Mouse (Mus musculus) left cerebral cortex, postnatal 10 days (tissue): Measurements from ENCODE around the gene Musk. TPM values are rescaled to one million over a fixed set of nuclear protein-coding genes. Genes with fewer than 3 reads are reported as not detected.

Experiments used
- DNase-seq, 2 experiments: peaks; one replicate each; pipeline ENCODE4 v3.0.0; 2021 to 2022; ENCODE audit warnings: low spot score in 2 of 2, mixed read lengths in 1 of 2; ENCODE audit errors: extremely low spot score in 1 of 2
- intact Hi-C: fragments of 180-260 bp; cut with DNase I; formaldehyde crosslinking; loops from one replicate; pipeline ENCODE4 v1.15.1; 2025
- total RNA-seq, 2 experiments: library from RNA; stranded (reverse); gene quantifications; 2 replicates each; pipeline ENCODE4 v1.2.3; 2021

Gene Musk
- total RNA-seq, 2 experiments from 2014 or later, result 1.5 to 1.8 TPM

DNA sequence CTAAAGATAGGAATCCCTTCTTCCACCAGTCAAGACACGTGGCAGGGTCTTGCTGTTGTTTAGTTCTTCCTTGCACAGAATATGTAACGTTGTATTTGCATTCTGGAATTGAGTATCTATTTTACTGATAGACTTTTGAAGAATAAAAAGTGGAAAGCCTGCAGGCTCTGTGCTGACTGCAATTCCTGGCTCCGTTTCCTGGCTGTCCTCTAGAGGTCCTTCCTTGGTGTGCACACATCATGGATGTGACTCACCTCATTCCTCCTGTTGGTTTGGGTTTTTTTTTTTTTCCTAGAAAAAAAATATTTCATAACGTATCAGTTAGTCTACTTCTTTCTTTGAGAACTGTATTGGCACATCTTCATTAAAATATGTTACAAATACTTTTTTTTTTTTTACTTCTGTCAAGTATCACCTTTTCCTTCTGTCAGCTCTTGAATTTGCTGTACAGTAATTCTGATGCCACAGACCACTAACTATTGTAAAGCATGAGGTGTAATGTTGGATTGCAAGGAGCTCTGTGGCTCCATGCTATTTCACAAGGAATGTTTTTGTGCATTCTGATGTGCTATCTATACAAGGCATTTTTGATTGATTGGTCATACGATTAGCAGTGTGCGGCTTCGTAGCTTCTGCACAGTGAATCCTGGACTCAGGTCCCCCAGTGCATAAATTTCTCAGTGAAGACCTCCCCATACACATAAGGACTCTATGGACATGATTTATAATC lies 88.5 kb downstream of the Musk start:
- peak in 1 of 2 experiments; percentile 43 for DNase-seq
- intact Hi-C loops, result no loop called here

DNA sequence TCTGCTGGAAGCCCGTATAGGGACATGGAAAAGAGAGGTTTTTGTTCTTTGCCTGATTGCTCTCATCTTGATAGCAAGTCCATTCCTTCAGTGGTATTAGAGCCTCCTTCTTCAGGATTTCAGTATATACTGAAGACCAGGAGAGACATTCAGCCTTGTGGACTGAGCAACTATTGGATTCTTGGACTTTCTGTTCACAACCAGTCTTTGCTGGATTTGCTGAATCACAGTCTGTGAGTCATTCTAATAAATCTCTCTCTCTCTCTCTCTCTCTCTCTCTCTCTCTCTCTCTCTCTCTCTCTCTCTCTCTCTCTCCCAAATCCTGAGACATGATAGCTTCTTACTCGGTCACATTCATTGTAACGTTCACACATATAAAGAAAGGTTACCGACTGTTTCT lies 93.4 kb downstream of the Musk start:
- intact Hi-C loops, result no loop called here

DNA sequence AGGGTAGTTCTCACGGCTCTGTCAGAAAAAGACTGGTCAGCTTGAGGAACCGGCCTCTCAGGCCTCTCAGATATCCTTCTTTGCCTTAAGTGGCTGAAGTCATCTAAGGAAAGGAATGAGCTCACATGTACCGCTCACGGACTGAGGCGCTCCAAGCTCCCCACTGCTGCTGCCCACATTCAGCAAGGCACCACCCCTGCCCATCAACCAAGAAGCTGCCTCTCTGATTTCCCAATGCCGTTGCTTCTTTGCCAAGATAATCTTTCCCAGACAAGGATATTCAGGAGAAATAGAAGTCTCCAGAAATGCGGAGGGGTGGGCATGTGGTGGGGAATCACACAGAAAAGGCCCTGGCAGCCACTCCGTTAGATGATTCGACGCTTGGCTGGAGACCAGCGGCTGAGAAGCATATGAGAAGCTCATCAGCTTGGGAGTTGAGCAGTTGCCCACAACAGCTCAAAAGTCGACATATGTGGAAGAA lies 115.1 kb downstream of the Musk start:
- DNase-seq, result peak; percentile 77 to 86
- intact Hi-C loops, result no loop called here

More for the DNA sequence above, 93.4 kb downstream of the Musk start:
- DNase-seq, result no peak

DNA sequence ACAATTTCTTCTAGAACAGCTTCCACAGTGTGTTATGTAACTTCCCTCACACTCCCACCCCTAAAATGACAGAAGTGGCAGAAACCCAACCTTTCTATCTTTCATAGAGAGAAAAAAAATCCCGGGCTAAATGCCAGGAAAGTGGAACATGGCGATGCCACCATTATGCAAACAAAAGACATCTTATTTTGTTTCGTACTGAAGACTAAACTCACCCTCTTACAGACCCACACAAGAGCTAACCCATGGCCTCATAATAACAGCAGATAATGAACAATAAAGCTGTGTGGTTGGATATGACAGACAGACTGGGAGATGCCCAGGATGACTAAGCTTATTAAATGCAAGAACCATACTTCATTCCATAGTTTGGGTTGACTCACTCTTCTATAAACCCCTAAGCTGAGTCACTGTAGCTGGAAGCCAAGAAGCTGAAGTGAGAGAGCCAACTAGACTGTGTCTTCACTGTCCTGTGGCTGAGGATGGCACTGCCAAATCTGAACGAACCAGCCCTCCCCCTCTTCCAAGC lies 116.3 kb downstream of the Musk start:
- no peak for DNase-seq
- intact Hi-C loops, result no loop called here

DNA sequence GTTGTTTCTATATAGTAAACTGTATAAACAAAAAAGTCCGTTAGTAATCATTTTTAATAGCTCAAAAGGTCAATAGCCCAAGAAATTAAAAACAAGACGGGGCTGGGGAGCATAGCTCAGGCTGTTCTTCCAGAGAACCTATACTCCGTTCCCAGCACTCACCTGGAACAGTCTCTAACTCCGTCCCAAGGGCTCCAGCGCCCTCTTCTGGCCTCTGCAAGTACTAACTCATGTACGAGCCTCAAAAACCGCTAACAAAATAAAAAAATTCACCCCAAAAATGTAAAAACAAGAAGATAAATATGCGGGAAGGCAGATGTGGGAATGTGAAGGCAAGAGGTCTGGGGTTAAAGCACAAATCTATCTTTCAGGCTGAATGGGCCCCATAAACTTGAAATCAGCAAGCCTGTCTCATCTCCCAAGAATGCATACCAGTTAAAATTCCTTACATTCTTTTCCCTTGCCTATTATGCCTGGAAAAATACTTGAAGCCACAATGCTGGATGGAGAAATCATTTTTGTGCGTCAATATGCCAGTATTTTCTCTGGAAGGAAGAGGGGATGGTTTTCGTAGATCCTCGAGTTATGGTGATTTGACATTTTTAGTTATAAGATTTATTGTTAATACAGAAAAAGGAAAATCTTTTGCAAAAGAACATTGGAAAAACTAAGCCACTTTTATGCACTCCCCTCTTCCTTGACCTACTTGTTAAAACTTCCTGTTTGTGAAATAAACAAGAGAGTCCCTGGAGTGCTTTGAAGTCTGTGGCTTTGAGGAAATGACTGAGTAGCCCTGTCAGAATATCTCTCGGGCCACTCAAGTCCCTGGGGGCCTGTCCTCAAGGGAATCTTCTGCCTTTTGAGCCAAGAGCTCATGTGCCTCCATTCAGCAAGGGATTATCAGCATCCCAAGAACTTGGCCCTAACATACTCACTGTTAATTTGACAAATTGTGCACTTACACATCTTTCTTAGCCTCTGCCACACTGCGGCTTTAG lies 127.7 kb downstream of the Musk start:
- DNase-seq, result peak in 1 of 2 experiments; percentile 80
- intact Hi-C loops, result no loop called here

DNA sequence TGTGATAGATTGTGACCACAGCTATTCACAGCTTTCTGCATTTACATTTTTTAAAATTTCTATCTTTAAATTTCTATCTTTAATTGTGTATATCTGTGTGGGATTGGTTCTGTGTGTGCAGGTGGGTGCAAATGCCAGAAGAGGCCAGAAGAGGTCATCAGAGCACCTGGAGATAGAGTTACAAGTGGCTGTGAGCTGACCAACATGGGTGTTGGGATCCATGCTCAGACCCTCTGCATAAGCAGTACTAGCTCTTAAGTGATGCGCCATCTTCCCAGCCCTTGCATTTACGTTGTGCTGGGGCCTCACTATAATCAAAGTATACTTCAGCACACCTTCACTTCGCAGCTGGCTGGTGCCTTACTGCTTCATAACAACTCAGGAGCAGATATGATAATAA lies 129.8 kb downstream of the Musk start:
- no peak for DNase-seq
- intact Hi-C loops, result loop anchor here (5.0 kb wide), 1 partner anchor 337 kb away; no protein-coding TSS in a partner anchor

DNA sequence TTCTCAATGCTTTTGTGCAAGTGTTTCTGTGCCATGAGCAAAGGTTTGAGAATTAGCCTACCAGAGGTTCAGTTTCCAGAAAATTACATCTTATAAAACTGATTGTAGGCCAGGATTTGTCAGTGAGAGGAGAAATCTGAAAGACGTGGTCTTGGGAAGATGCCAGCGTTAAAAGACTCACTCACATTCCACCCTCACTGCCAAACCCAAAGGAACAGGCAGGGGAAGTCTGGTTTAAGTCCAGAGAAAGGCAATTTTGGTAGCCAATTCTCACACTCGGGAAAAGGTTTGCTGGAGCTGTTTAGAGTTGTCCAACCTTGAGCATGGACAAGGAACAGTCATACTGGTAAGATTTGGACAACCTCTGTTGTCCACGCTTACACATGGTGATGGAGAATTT lies 131.6 kb downstream of the Musk start:
- intact Hi-C loops, result loop anchor here (5.0 kb wide), 1 partner anchor 335 kb away; no protein-coding TSS in a partner anchor
- no peak for DNase-seq

DNA sequence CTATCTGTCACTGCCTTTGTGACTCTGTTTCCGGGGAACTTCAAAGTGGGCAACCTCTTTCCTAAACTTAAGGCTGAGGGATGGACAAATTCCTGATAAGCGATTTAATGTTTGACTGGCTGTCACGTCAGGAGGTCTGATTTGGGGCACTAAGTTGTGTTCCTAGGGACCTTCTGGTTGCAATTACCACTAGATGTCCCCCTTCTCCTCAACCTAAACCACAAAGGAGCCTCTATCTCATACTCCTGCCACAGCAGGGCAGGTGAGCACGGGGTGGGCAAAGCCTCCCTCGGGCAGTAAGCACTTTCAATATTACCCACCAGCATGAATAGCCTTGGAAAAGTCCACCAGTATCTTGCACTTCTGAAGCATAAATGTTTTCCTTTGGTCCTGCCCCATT lies 133.5 kb downstream of the Musk start:
- no peak for DNase-seq
- intact Hi-C loops, result loop anchor here (5.0 kb wide), 1 partner anchor 333 kb away; no protein-coding TSS in a partner anchor

DNA sequence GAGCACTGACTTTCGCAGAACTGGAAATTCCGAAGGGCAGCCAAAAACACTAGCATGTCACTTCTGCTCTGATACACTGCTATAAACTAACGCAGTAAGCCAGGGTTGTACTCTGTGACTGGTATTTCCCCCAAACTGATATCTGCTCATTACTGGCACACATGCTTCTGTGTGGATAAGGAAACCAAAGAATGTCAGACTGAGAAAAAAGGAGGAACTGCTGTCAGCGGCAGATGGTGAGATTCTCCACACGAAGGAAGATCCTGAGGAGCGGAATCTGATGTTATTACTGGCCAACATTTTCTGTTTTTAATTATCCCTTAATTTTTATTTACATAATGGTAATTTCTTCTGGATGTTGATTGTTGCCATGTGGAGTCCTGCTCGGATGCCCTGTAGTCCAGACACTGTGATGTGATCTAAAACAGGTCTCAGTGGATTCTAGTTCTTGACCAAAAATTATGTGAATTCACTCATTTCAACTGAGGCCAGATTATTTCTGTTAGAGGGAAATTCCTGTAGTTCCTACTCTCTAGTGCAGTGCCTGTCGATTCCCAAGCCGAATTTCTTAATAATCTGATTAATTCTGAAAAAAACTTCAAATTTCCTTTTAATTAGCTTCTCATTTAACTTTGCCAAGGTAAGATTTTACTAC lies 137.6 kb downstream of the Musk start:
- intact Hi-C loops, result no loop called here
- DNase-seq, result no peak

Other genes with a start within 250 kb of the Musk start
- gene Svep1, start 79.1 kb upstream of the Musk start, total RNA-seq, result 1 to 10 TPM; 1.4 to 1.6 TPM